Mouse (Mus musculus) C2C12 (cell line): ENCODE data around the gene Sh3bp1.

Experiments used
- CEBPB ChIP-seq: IDR thresholded peaks from one replicate; pipeline ENCODE4 v1.6.1; 2011; ENCODE audit warnings: low read depth, mild to moderate bottlenecking, control low read depth, moderate library complexity
- FOSL1 ChIP-seq: IDR thresholded peaks from one replicate; pipeline ENCODE4 v1.8.0; 2011; ENCODE audit warnings: mild to moderate bottlenecking, low read length; ENCODE audit not compliant: poor library complexity, insufficient read depth, severe bottlenecking

- TF ChIP-seq FOSL1, result no peak
- no peak for TF ChIP-seq CEBPB
These were observed 24.0 kb upstream of the Sh3bp1 start for GRCm38 (mm10) chr15:78875537-78875936.
